Mouse (Mus musculus) kidney, adult 11 months (tissue): ENCODE data around the gene Gcgr.
A peak's percentile ranks its signal among the peaks of the same experiment; 100 is the strongest.
"Not testable (repeated sequence)": the region's sequence is repeated elsewhere in the genome, so short reads cannot be mapped to it uniquely, and the experiment has no call there.

Experiments used
- DNase-seq: peaks from one replicate; pipeline ENCODE4 v3.0.0; 2022

Gene Gcgr

GRCm38 (mm10) chr11:120572752-120573584 is 42.5 kb downstream of the Gcgr start, which contains the start of gene P4hb:
P4hb (minus strand) TSS chr11:120573253.
- DNase-seq, result peak; percentile 100

GRCm38 (mm10) chr11:120573585-120574277 is 43.2 kb downstream of the Gcgr start:
- DNase-seq, result peak; percentile 32

- DNase-seq, result no peak
These were observed 43.7 kb downstream of the Gcgr start for GRCm38 (mm10) chr11:120574278-120574600.

- no peak for DNase-seq
These were observed 44.5 kb downstream of the Gcgr start for GRCm38 (mm10) chr11:120575046-120575445.

GRCm38 (mm10) chr11:120575940-120576339 is 45.4 kb downstream of the Gcgr start:
- no peak for DNase-seq

- DNase-seq, result peak; percentile 92
These were observed 46.0 kb downstream of the Gcgr start for GRCm38 (mm10) chr11:120576365-120576981.

- DNase-seq, result peak; percentile 77
These were observed 46.9 kb downstream of the Gcgr start for GRCm38 (mm10) chr11:120577211-120578023.

- DNase-seq, result peak; percentile 71
These were observed 47.7 kb downstream of the Gcgr start for GRCm38 (mm10) chr11:120578024-120578693.

GRCm38 (mm10) chr11:120578694-120579243 is 48.3 kb downstream of the Gcgr start:
- DNase-seq, result peak; percentile 39

- DNase-seq, result peak; percentile 63
These were observed 49.0 kb downstream of the Gcgr start for GRCm38 (mm10) chr11:120579316-120580107.

- DNase-seq, result peak; percentile 61
These were observed 49.7 kb downstream of the Gcgr start for GRCm38 (mm10) chr11:120580190-120580589.

- peak; percentile 29 for DNase-seq
These were observed 50.4 kb downstream of the Gcgr start for GRCm38 (mm10) chr11:120580871-120581331.

- DNase-seq, result peak; percentile 80
These were observed 51.2 kb downstream of the Gcgr start, which contains the start of gene Arhgdia for GRCm38 (mm10) chr11:120581490-120582267. Arhgdia (minus strand) TSS chr11:120581624.

- no peak for DNase-seq
These were observed 51.9 kb downstream of the Gcgr start for GRCm38 (mm10) chr11:120582268-120582981.

GRCm38 (mm10) chr11:120582982-120583293 is 52.4 kb downstream of the Gcgr start:
- not testable (repeated sequence) for DNase-seq

GRCm38 (mm10) chr11:120583937-120584336 is 53.4 kb downstream of the Gcgr start:
- DNase-seq, result no peak

- DNase-seq, result no peak
These were observed 58.0 kb downstream of the Gcgr start for GRCm38 (mm10) chr11:120588531-120588930.
